Mouse (Mus musculus): ENCODE measurements around the gene Col4a3bp. TPM values are rescaled to one million over a fixed set of nuclear protein-coding genes. Genes with fewer than 3 reads are reported as not detected.
"Not testable (repeated sequence)": the region's sequence is repeated elsewhere in the genome, so short reads cannot be mapped to it uniquely, and the experiment has no call there.

The Col4a3bp gene
- polyA plus RNA-seq, 1 experiment from 2014 or later = 8.4 TPM

GRCm38 (mm10) chr13:96663120-96663519 lies 120.7 kb downstream of the Col4a3bp start:
- Histone ChIP-seq H3K36me3 (peaks cover 74% of the 10 kb centered on the region), H3K4me1 (replicated peaks) (peaks cover 31% of the 10 kb centered on the region)
- H3K27me3 ChIP-seq; H3K4me3 ChIP-seq; ATAC-seq (ENCODE audit: low FRiP score, low read depth); H3K9ac ChIP-seq; H3K9me3 ChIP-seq; H3K4me2 ChIP-seq; H3K27ac ChIP-seq (replicated peaks): not testable (repeated sequence)
- WGBS = 96% methylated on average over 4 of the region's 4 CpGs

GRCm38 (mm10) chr13:96664419-96664974 lies 122.1 kb downstream of the Col4a3bp start:
- ATAC-seq (ENCODE audit: low FRiP score, low read depth) = no peak
- 95% methylated on average over 7 of the region's 7 CpGs for WGBS
- Histone ChIP-seq H3K9me3 (no peaks in the 10 kb centered on the region), H3K9ac (no peak overlapping the region), H3K4me1 (replicated peaks) (peaks cover 45% of the 10 kb centered on the region), H3K36me3 (peaks cover 60% of the 10 kb centered on the region), H3K27ac (replicated peaks) (no peak overlapping the region), H3K4me3 (no peak overlapping the region), H3K27me3 (no peaks in the 10 kb centered on the region), H3K4me2 (no peak overlapping the region)

GRCm38 (mm10) chr13:96670019-96670405 lies 127.6 kb downstream of the Col4a3bp start:
- ATAC-seq (ENCODE audit: low FRiP score, low read depth) = no peak
- H3K36me3 ChIP-seq = peaks cover 11% of the 10 kb centered on the region
- H3K4me2 ChIP-seq = peak overlapping the region; percentile 63
- peak overlapping the region; percentile 99 for H3K27ac ChIP-seq (replicated peaks)
- peaks cover 46% of the 10 kb centered on the region for H3K4me1 ChIP-seq (replicated peaks)
- peak overlapping the region; percentile 93 for H3K4me3 ChIP-seq
- WGBS = 3% methylated on average over 13 of the region's 13 CpGs
- H3K27me3 ChIP-seq = no peaks in the 10 kb centered on the region
- no peaks in the 10 kb centered on the region for H3K9me3 ChIP-seq
- peak overlapping the region; percentile 98 for H3K9ac ChIP-seq

GRCm38 (mm10) chr13:96670406-96671077 lies 128.1 kb downstream of the Col4a3bp start, which contains the start of gene Hmgcr:
Gene Hmgcr (minus strand): TSS chr13:96670936.
- Histone ChIP-seq H3K4me3 (peak within 1 kb of the TSS; percentile 93), H3K4me2 (peak within 1 kb of the TSS; percentile 63), H3K9me3 (no peaks in the 10 kb centered on the region), H3K9ac (peak within 1 kb of the TSS; percentile 98), H3K27ac (replicated peaks) (peak within 1 kb of the TSS; percentile 99), H3K4me1 (replicated peaks) (peaks cover 46% of the 10 kb centered on the region), H3K27me3 (no peaks in the 10 kb centered on the region), H3K36me3 (peaks cover 6% of the 10 kb centered on the region)
- WGBS = 0% methylated on average over 70 of the region's 70 CpGs
- ATAC-seq (ENCODE audit: low FRiP score, low read depth) = peak; percentile 100

- Histone ChIP-seq H3K27ac (replicated peaks) (peak overlapping the region; percentile 99), H3K4me2 (peak overlapping the region; percentile 62), H3K27me3 (no peaks in the 10 kb centered on the region), H3K9me3 (no peaks in the 10 kb centered on the region), H3K4me3 (peak overlapping the region; percentile 93), H3K9ac (peak overlapping the region; percentile 47), H3K36me3 (no peaks in the 10 kb centered on the region), H3K4me1 (replicated peaks) (peaks cover 41% of the 10 kb centered on the region)
- WGBS = 14% methylated on average over 31 of the region's 31 CpGs
- no peak for ATAC-seq (ENCODE audit: low FRiP score, low read depth)
These were observed 128.9 kb downstream of the Col4a3bp start for GRCm38 (mm10) chr13:96671078-96671905.

- Histone ChIP-seq H3K4me2 (no peak overlapping the region), H3K4me1 (replicated peaks) (peaks cover 35% of the 10 kb centered on the region), H3K9ac (0 out of 2 replicates have a peak overlapping the region, but pooled peaks have one; percentile 47), H3K27me3 (no peaks in the 10 kb centered on the region), H3K9me3 (no peaks in the 10 kb centered on the region), H3K27ac (replicated peaks) (peak overlapping the region; percentile 99), H3K36me3 (no peaks in the 10 kb centered on the region), H3K4me3 (no peak overlapping the region)
- 88% methylated on average over 5 of the region's 5 CpGs for WGBS
- ATAC-seq (ENCODE audit: low FRiP score, low read depth) = no peak
These were observed 129.5 kb downstream of the Col4a3bp start for GRCm38 (mm10) chr13:96671906-96672234.

GRCm38 (mm10) chr13:96672276-96672675 lies 129.9 kb downstream of the Col4a3bp start:
- Histone ChIP-seq H3K27me3 (no peaks in the 10 kb centered on the region), H3K4me3 (no peak overlapping the region), H3K4me2 (no peak overlapping the region), H3K9me3 (no peaks in the 10 kb centered on the region), H3K36me3 (no peaks in the 10 kb centered on the region), H3K9ac (no peak overlapping the region), H3K4me1 (replicated peaks) (peaks cover 31% of the 10 kb centered on the region), H3K27ac (replicated peaks) (peak overlapping the region; percentile 99; the same call in 1 of the 2 replicates)
- no peak for ATAC-seq (ENCODE audit: low FRiP score, low read depth)
- WGBS = 88% methylated on average over 6 of the region's 6 CpGs

- Histone ChIP-seq H3K9ac (no peak overlapping the region), H3K36me3 (no peaks in the 10 kb centered on the region), H3K4me3 (no peak overlapping the region), H3K27me3 (no peaks in the 10 kb centered on the region), H3K4me2 (no peak overlapping the region), H3K4me1 (replicated peaks) (peaks cover 16% of the 10 kb centered on the region), H3K27ac (replicated peaks) (no peak overlapping the region), H3K9me3 (no peaks in the 10 kb centered on the region)
- no peak for ATAC-seq (ENCODE audit: low FRiP score, low read depth)
- 84% methylated on average over 7 of the region's 7 CpGs for WGBS
These were observed 131.4 kb downstream of the Col4a3bp start for GRCm38 (mm10) chr13:96673817-96674216.

GRCm38 (mm10) chr13:96675756-96676155 lies 133.3 kb downstream of the Col4a3bp start:
- Histone ChIP-seq H3K9me3 (no peaks in the 10 kb centered on the region), H3K36me3 (no peaks in the 10 kb centered on the region), H3K4me3 (no peak overlapping the region), H3K9ac (no peak overlapping the region), H3K27me3 (no peaks in the 10 kb centered on the region), H3K27ac (replicated peaks) (no peak overlapping the region), H3K4me2 (no peak overlapping the region), H3K4me1 (replicated peaks) (peaks cover 9% of the 10 kb centered on the region)
- 86% methylated on average over 6 of the region's 6 CpGs for WGBS
- no peak for ATAC-seq (ENCODE audit: low FRiP score, low read depth)

GRCm38 (mm10) chr13:96677071-96677470 lies 134.7 kb downstream of the Col4a3bp start:
- Histone ChIP-seq H3K36me3 (no peaks in the 10 kb centered on the region), H3K27ac (replicated peaks) (no peak overlapping the region), H3K4me2 (no peak overlapping the region), H3K27me3 (no peaks in the 10 kb centered on the region), H3K9ac (no peak overlapping the region), H3K9me3 (no peaks in the 10 kb centered on the region), H3K4me1 (replicated peaks) (no peaks in the 10 kb centered on the region), H3K4me3 (no peak overlapping the region)
- no peak for ATAC-seq (ENCODE audit: low FRiP score, low read depth)
- WGBS = 77% methylated on average over 1 of the region's 1 CpGs

GRCm38 (mm10) chr13:96678616-96679015 lies 136.2 kb downstream of the Col4a3bp start:
- H3K9ac ChIP-seq = no peak overlapping the region
- no peak overlapping the region for H3K4me2 ChIP-seq
- H3K4me3 ChIP-seq = no peak overlapping the region
- H3K36me3 ChIP-seq = no peaks in the 10 kb centered on the region
- H3K27ac ChIP-seq (replicated peaks) = no peak overlapping the region
- H3K4me1 ChIP-seq (replicated peaks) = no peaks in the 10 kb centered on the region
- WGBS = 83% methylated on average over 6 of the region's 6 CpGs
- no peak for ATAC-seq (ENCODE audit: low FRiP score, low read depth)
- no peaks in the 10 kb centered on the region for H3K27me3 ChIP-seq
- no peaks in the 10 kb centered on the region for H3K9me3 ChIP-seq

Measured in hindbrain, embryonic 15.5 days (tissue).